Mouse (Mus musculus) embryonic facial prominence, embryonic 12.5 days (tissue): Measurements from ENCODE around the gene Lrig1. TPM values are rescaled to one million over a fixed set of nuclear protein-coding genes. Genes with fewer than 3 reads are reported as not detected.

Experiments
- ATAC-seq: fragments of 200-750 bp; cut with Nextera tagmentation; 2 replicates; pipeline ENCODE4 v1.8.0; 2017; ENCODE audit not compliant: insufficient number of reproducible peaks, insufficient read depth, low FRiP score, low TSS enrichment
- H3K27ac ChIP-seq: fragments of 300-500 bp; sonication (generic); 2 replicates; pipeline ENCODE4 v1.5.1; 2016; ENCODE audit warnings: mild to moderate bottlenecking
- H3K27me3 ChIP-seq: fragments of 300-500 bp; sonication (generic); 2 replicates; pipeline ENCODE4 v1.6.1; 2016; ENCODE audit warnings: mild to moderate bottlenecking, moderate library complexity
- H3K36me3 ChIP-seq: fragments of 300-500 bp; sonication (generic); 2 replicates; pipeline ENCODE4 v1.6.1; 2016; ENCODE audit warnings: mild to moderate bottlenecking
- H3K4me1 ChIP-seq: fragments of 300-500 bp; sonication (generic); 2 replicates; pipeline ENCODE4 v1.6.1; 2016
- H3K4me2 ChIP-seq: fragments of 300-500 bp; sonication (generic); replicated peaks from 2 replicates; pipeline ENCODE4 v1.6.1; 2016; ENCODE audit warnings: mild to moderate bottlenecking, moderate library complexity
- H3K4me3 ChIP-seq: fragments of 300-500 bp; sonication (generic); 2 replicates; pipeline ENCODE4 v1.5.1; 2016; ENCODE audit warnings: mild to moderate bottlenecking
- H3K9ac ChIP-seq: fragments of 300-500 bp; sonication (generic); 2 replicates; pipeline ENCODE4 v1.6.1; 2016; ENCODE audit warnings: mild to moderate bottlenecking, moderate library complexity
- H3K9me3 ChIP-seq: fragments of 300-500 bp; sonication (generic); 2 replicates; pipeline ENCODE4 v1.6.1; 2016; ENCODE audit warnings: mild to moderate bottlenecking, moderate library complexity
- WGBS: fragments of 180-500 bp; shearing (Covaris S2); methylation state at CpG from one replicate; pipeline ENCODE4 v1.1.7; 2016; 5-methylcytosine and 5-hydroxymethylcytosine counted together
- polyA plus RNA-seq: library from polyadenylated mRNA; unstranded; fragments of >200 nt; fragmentation: Nextera tagmentation; extraction: Ambion mirVana; gene quantifications from 2 replicates; pipeline ENCODE4 v1.2.1, GENCODE M21; 2016

Gene Lrig1
- 20.1 and 23.3 TPM in 2 replicates for polyA plus RNA-seq

DNA sequence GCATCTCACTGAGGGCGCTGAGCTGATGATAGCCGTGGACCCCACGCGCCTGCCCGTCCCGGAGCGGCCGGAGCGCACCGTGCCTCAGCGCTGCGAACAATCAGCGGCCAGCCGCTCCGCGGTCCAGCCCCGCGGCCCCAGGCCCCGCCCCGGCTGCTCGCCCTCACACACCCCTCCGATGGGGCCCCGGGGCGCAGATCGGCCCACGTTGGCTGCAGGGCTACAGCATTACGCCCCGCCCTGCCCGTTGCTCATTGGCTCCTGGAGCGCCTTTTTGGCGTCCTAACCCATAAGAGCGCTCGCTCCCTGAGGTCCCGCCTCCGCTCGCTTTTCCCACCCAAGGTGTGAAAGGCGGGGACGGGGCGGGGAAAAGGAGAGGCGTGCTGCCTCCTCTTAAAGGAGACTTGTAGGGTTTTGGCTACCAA lies at the start of gene Lrig1:
Gene Lrig1, minus strand, starts transcription at position 92 of the 425 bp plus-strand sequence.
- Histone ChIP-seq H3K4me2 (peak within 1 kb of the TSS; percentile 82), H3K36me3 (no peaks in the 10 kb centered on the region), H3K27me3 (peaks cover 4% of the 10 kb centered on the region; the same call in 1 of the 2 replicates), H3K4me1 (peaks cover 46% of the 10 kb centered on the region), H3K9ac (peak within 1 kb of the TSS; percentile 94), H3K27ac (peak within 1 kb of the TSS; percentile 93), H3K4me3 (peak within 1 kb of the TSS; percentile 96), H3K9me3 (no peaks in the 10 kb centered on the region)
- ATAC-seq: peak; percentile 99
- under 1% methylated on average over 40 of the region's 40 CpGs for WGBS

DNA sequence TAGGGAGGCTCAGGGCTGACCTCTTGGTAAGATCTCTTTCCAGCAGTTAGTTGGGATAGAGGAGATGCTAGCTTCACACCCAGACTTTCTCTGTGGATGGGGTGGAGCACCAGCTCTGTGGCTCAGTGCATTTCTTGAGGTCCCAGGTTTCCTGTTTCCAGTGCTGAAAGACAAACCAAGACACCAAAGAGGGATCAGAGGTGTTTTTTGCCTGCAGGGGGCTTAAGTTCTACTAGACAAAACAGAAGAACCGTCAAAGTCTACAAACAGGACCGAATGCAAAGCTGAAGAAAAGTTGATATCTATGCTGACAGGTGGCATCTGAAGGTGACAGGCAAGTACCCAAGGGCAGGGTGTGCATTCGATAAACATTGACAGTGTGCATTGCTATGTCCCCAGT lies 49.7 kb upstream of the Lrig1 start:
- 72% methylated on average over 3 of the region's 3 CpGs for WGBS
- no peak for ATAC-seq
- no peak overlapping the region for H3K9ac ChIP-seq

DNA sequence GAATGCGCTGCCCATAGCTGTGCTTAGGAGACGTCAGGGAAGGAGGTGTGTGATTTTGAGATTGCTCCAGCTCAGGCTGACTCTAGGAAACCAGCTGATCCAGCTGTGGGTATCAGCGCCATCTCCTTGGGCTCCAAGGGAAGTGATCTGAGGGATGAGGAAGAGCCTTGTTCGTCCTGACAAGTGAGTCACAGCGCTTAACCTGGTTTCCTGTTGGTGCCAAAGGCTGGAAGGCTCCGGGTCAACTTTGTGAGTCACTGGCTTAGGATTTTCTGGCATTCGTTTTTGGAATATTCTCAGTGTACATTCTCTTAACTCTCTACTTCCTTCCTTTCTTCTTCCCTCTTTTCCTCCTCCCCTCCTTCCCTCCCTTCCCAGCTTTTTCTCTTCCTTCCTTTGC lies 48.4 kb upstream of the Lrig1 start:
- Histone ChIP-seq H3K9me3 (no peaks in the 10 kb centered on the region), H3K4me2 (no peak overlapping the region), H3K4me1 (no peaks in the 10 kb centered on the region), H3K27ac (no peak overlapping the region), H3K36me3 (no peaks in the 10 kb centered on the region), H3K27me3 (no peaks in the 10 kb centered on the region), H3K4me3 (no peak overlapping the region), H3K9ac (no peak overlapping the region)
- WGBS: 52% methylated on average over 7 of the region's 7 CpGs
- no peak for ATAC-seq

More for the DNA sequence above, 49.7 kb upstream of the Lrig1 start:
- H3K4me2 ChIP-seq: no peak overlapping the region
- no peak overlapping the region for H3K27ac ChIP-seq
- no peaks in the 10 kb centered on the region for H3K36me3 ChIP-seq
- H3K27me3 ChIP-seq: no peaks in the 10 kb centered on the region
- H3K9me3 ChIP-seq: no peaks in the 10 kb centered on the region
- H3K4me1 ChIP-seq: no peaks in the 10 kb centered on the region
- H3K4me3 ChIP-seq: no peak overlapping the region

DNA sequence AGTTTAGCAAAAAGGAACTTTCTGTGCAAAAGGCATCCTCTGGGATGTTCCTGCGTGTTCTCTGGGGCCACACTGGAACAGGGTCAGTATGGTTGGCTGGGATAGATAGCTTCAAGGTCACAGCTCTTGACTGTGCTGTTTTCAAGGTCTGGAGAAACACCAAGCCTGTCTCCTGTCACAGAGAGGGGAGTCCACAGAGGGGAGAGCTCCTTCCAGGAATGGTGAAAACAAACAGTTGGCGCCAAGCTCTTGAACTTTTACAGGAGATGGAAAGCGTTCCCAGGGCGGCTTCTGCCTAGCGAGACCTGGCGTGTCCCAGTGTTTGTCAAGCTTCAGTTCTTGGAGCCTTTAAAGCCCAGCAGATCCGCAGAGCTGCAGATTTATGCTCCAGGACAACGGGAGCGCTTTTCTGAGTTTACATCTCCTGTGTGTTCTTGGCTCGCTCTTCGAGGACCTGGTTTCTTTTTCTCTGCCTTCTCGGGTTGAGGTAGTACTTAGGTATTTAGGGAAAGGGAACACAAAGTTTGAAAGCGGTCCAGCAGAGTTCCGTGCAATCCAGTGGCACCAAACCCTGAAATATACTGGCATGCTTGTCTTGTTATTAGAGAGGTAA lies 40.3 kb upstream of the Lrig1 start:
- Histone ChIP-seq H3K4me3 (no peak overlapping the region), H3K4me1 (no peaks in the 10 kb centered on the region), H3K9ac (no peak overlapping the region), H3K4me2 (no peak overlapping the region), H3K9me3 (no peaks in the 10 kb centered on the region), H3K27me3 (no peaks in the 10 kb centered on the region), H3K36me3 (no peaks in the 10 kb centered on the region), H3K27ac (no peak overlapping the region)
- 82% methylated on average over 14 of the region's 14 CpGs for WGBS
- ATAC-seq: no peak

DNA sequence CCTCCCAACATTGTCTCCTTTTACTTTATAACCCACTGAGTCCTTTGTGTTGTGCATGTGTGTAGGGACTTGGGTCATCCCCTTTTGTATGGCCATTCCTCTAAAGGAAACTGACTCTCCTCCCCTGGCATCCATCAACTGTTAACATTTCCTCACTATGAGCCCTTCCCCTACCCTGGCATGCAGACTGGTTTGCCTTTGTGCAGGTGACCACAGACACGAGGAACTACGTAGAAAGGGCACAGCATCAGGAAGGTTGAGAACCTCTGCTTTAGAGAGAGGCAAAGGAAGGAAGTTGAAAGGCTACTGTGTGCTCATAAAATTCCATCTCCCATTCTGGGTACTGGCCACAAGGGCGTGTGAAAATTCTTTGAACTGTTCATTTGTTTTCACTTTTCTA lies 38.7 kb upstream of the Lrig1 start:
- no peak overlapping the region for H3K27ac ChIP-seq
- no peak overlapping the region for H3K4me3 ChIP-seq
- H3K4me2 ChIP-seq: no peak overlapping the region
- no peaks in the 10 kb centered on the region for H3K9me3 ChIP-seq
- no peak for ATAC-seq
- no peaks in the 10 kb centered on the region for H3K36me3 ChIP-seq
- no peaks in the 10 kb centered on the region for H3K27me3 ChIP-seq
- no peaks in the 10 kb centered on the region for H3K4me1 ChIP-seq
- no peak overlapping the region for H3K9ac ChIP-seq
- 81% methylated on average over 3 of the region's 3 CpGs for WGBS

DNA sequence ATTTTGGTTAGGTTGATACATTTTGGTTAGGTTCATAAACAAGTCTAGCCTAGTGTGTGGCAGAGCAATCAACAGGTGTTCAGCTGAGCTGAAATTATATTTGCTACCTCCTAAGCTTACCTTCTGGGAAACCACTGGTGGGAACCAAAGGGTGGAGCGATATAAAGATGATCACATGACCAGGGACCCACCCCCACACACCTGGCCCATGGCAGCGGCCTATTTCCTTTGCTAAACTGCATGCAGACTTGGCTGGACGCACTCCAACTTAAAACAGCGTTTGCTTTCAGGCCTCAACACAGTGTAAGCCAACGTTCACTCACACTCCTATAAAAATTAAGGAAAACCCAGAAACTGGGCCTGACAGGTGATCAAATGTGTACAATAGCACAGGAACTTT lies 33.9 kb upstream of the Lrig1 start:
- 78% methylated on average over 5 of the region's 5 CpGs for WGBS

DNA sequence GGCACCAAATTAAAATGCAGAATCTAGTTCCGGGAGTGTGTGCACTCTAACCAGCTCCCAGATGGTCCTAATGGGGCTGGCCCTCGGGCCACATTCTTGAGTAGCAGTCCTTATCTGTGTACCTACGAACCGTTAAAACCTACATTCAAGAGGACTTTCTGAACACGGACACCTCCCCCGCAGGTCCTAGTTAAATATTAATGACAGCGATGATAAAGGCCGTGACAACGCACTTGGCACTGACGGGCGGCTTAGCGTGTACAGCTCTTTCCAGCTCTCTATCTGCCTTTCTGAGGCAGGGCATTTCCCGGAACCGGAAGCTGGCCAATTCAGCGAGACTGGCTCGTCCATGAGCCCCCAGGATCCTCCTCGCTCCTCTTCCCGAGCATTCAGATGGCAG lies 29.9 kb upstream of the Lrig1 start:
- no peak overlapping the region for H3K9ac ChIP-seq
- no peak for ATAC-seq
- no peaks in the 10 kb centered on the region for H3K36me3 ChIP-seq

More for the DNA sequence above, 33.9 kb upstream of the Lrig1 start:
- Histone ChIP-seq H3K27me3 (no peaks in the 10 kb centered on the region), H3K4me1 (no peaks in the 10 kb centered on the region), H3K9ac (no peak overlapping the region), H3K27ac (no peak overlapping the region), H3K4me3 (no peak overlapping the region), H3K36me3 (no peaks in the 10 kb centered on the region), H3K9me3 (no peaks in the 10 kb centered on the region), H3K4me2 (no peak overlapping the region)
- no peak for ATAC-seq

DNA sequence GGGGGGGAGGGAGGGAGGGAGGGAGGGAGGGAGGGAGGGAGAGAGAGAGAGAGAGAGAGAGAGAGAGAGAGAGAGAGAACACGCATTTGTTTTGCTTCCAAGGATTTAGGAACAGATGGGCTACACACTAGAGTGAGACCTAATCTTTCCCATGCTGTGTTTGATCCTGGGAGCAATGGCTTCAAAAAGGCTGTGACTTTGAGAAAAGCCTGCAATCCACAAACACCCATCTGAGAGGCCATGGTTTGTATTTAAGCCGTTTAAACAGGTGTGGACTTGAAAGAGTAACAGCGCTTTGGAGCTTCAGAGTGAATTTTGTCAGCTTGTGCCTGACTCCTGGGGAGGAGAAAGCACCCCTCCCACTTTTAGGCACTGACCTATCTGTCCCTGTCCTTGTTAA lies 29.2 kb upstream of the Lrig1 start:
- no peaks in the 10 kb centered on the region for H3K36me3 ChIP-seq
- no peak for ATAC-seq
- no peaks in the 10 kb centered on the region for H3K9me3 ChIP-seq
- H3K27ac ChIP-seq: no peak overlapping the region
- no peaks in the 10 kb centered on the region for H3K4me1 ChIP-seq
- WGBS: 25% methylated on average over 3 of the region's 3 CpGs
- no peak overlapping the region for H3K9ac ChIP-seq
- H3K4me3 ChIP-seq: no peak overlapping the region
- no peaks in the 10 kb centered on the region for H3K27me3 ChIP-seq
- no peak overlapping the region for H3K4me2 ChIP-seq

More for the DNA sequence above, 29.9 kb upstream of the Lrig1 start:
- Histone ChIP-seq H3K4me3 (no peak overlapping the region), H3K27me3 (no peaks in the 10 kb centered on the region), H3K4me2 (no peak overlapping the region), H3K9me3 (no peaks in the 10 kb centered on the region), H3K4me1 (no peaks in the 10 kb centered on the region), H3K27ac (no peak overlapping the region)
- WGBS: 67% methylated on average over 18 of the region's 18 CpGs

DNA sequence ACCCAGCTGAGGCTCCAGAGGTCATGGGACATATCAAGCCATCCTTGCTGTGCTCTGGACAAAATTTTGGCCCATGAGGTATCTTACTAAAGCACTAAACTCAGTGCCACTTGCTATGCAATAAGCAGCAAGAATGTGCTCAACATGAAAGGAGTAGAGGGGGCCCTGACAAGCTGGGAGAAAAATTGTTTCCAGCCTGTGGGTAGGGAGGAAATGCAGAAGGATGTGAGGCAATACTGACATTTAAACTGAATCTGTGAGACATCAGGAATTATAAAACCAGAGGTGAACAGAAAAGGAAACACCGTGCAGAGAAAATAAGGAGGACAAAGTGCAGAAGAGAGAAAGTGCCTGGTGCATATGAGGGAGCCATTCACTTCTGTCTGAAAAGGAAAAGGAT lies 24.7 kb upstream of the Lrig1 start:
- H3K9ac ChIP-seq: no peak overlapping the region
- no peaks in the 10 kb centered on the region for H3K4me1 ChIP-seq
- H3K36me3 ChIP-seq: no peaks in the 10 kb centered on the region
- no peaks in the 10 kb centered on the region for H3K27me3 ChIP-seq
- WGBS: 76% methylated on average over 1 of the region's 1 CpGs
- H3K9me3 ChIP-seq: no peaks in the 10 kb centered on the region
- H3K4me2 ChIP-seq: no peak overlapping the region
- no peak overlapping the region for H3K27ac ChIP-seq
- no peak overlapping the region for H3K4me3 ChIP-seq
- ATAC-seq: no peak

DNA sequence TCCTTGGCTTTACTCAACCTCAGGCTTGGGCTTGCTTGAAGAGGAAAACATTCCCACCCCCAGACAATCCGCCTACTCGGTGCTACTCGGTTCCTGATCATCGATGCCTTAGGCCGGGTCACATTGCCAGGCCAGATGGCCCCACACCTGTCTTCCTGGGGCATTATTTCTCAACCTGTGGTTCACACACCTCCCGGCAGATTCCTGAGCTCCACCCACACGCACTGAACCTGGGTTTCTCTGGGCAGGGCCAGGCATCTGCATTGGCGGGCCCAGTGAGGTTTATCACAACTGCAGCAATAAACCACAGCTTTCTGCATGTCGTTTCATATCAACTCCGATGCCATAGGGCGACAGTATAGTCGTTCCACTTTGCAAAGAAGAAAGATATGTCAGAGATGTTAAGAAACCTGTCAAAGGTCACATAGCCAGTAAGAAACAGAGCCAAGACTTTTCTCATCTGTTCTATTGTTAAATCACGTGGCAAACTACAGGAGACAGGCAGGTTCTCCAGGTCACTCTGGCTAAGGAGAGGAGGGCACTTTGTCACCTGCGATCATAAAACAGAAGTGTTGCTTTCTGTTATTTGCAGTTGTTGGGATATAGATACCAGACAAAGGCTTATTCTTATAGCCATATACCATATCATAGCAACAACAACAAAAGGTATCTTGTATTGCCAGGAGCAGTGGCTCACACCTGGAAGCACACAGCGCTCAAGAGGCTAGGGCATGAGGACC lies 18.8 kb upstream of the Lrig1 start:
- no peak for ATAC-seq
- no peak overlapping the region for H3K9ac ChIP-seq
- no peaks in the 10 kb centered on the region for H3K9me3 ChIP-seq
- WGBS: 84% methylated on average over 15 of the region's 15 CpGs
- H3K4me2 ChIP-seq: no peak overlapping the region
- H3K4me1 ChIP-seq: peaks cover 9% of the 10 kb centered on the region; the same call in 1 of the 2 replicates
- H3K4me3 ChIP-seq: no peak overlapping the region
- no peaks in the 10 kb centered on the region for H3K27me3 ChIP-seq
- no peak overlapping the region for H3K27ac ChIP-seq
- no peaks in the 10 kb centered on the region for H3K36me3 ChIP-seq

DNA sequence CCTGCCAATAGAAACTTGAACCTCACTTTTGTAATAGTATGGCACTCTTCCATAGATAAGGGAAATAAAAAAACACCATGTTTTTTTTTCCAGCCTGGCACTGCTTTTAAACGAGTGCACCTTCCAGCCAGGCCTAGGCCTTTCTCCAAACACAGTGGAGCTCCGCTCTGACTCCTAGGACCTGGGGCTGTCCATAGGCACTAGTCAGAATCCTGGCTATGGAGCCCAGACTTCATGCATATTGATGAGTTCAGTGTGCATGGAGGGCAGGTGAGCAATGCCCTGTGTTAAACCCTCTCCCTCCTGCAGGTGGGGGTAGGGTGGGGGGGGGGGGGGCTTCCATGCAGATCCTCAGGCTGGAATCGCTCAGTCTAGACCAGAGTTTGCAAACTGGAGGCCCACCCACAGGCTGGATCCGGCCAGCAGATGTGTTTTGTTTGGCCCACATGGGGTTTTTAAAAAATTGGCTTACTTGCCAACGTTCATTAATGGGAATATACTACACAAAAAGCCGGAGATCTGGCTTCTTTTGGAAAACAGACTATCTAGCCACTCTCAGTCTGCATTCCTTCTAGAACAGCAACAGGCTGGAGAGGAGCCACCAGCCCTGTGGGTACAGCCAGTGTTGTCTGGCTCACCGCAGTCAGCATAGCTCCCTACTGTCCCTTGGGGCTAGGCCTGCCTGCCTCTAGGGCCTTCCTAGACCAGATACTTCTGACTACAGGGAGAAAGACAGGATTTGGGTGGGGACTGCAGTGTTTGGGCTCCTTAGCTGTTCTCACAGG lies 17.9 kb upstream of the Lrig1 start:
- Histone ChIP-seq H3K27ac (peak overlapping the region; percentile 46; the same call in 1 of the 2 replicates), H3K36me3 (no peaks in the 10 kb centered on the region), H3K27me3 (no peaks in the 10 kb centered on the region), H3K4me3 (no peak overlapping the region), H3K4me1 (peaks cover 9% of the 10 kb centered on the region; the same call in 1 of the 2 replicates), H3K9ac (no peak overlapping the region), H3K9me3 (no peaks in the 10 kb centered on the region), H3K4me2 (no peak overlapping the region)
- no peak; the same call in 1 of the 2 replicates for ATAC-seq
- WGBS: 60% methylated on average over 7 of the region's 7 CpGs

DNA sequence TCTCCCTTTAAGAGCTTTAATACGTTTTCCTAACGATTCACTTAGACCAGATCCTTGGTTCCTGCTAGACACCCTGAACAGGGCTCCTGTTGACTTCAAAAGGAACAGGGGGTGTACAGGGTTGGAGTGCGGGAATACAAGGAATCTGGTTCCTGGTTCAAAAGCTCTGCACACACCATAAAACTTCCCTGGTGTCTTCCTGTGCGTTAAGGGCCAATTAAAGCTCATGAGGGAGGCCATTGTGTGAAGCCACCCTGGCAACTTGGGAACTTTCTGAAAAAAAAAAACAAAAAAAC lies 15.6 kb upstream of the Lrig1 start:
- peaks cover 9% of the 10 kb centered on the region; the same call in 1 of the 2 replicates for H3K4me1 ChIP-seq
- no peak overlapping the region for H3K4me3 ChIP-seq
- H3K36me3 ChIP-seq: no peaks in the 10 kb centered on the region
- H3K9ac ChIP-seq: no peak overlapping the region
- H3K9me3 ChIP-seq: no peaks in the 10 kb centered on the region
- no peak overlapping the region for H3K27ac ChIP-seq
- no peak overlapping the region for H3K4me2 ChIP-seq
- no peaks in the 10 kb centered on the region for H3K27me3 ChIP-seq
- ATAC-seq: no peak
- WGBS: 10% methylated on average over 4 of the region's 4 CpGs
